Mouse (Mus musculus): Measurements from ENCODE around the gene Srsf5. TPM values are rescaled to one million over a fixed set of nuclear protein-coding genes. Genes with fewer than 3 reads are reported as not detected.

Gene Srsf5
- polyA plus RNA-seq, 1 experiment from 2014 or later, result 283 TPM

GRCm38 (mm10) chr12:80967918-80968317 lies 22.6 kb downstream of the Srsf5 start:
- TF ChIP-seq EP300 (optimal IDR thresholded peaks at IDR 0.05), result no peak
- no peak for TF ChIP-seq CTCF (IDR thresholded peaks at IDR 0.05; ENCODE audit: low read depth)
- Histone ChIP-seq H3K27ac (replicated peaks) (no peak overlapping the region), H3K36me3 (ENCODE audit: control insufficient read depth, insufficient read depth, low read length) (no peaks in the 10 kb centered on the region), H3K9me3 (ENCODE audit: control insufficient read depth, low read length) (no peaks in the 10 kb centered on the region), H3K4me2 (replicated peaks; ENCODE audit: low read depth) (no peak overlapping the region), H3K9ac (ENCODE audit: low read length) (no peak overlapping the region), H3K4me3 (ENCODE audit: low read depth, low read length) (no peak overlapping the region), H3K4me1 (replicated peaks; ENCODE audit: control insufficient read depth, insufficient read depth) (no peaks in the 10 kb centered on the region), H3K27me3 (ENCODE audit: control insufficient read depth, insufficient read depth, low read length) (no peaks in the 10 kb centered on the region)
- WGBS, result 80% methylated on average over 9 of the region's 9 CpGs
- DNase-seq (ENCODE audit: low spot score), result no peak
- no peak for ATAC-seq (ENCODE audit: low FRiP score, low TSS enrichment)

- 78% methylated on average over 5 of the region's 5 CpGs for WGBS
- Histone ChIP-seq H3K36me3 (ENCODE audit: control insufficient read depth, insufficient read depth, low read length) (no peaks in the 10 kb centered on the region), H3K27me3 (ENCODE audit: control insufficient read depth, insufficient read depth, low read length) (no peaks in the 10 kb centered on the region), H3K9ac (ENCODE audit: low read length) (no peak within 1 kb of the TSS), H3K4me2 (replicated peaks; ENCODE audit: low read depth) (no peak within 1 kb of the TSS), H3K27ac (replicated peaks) (no peak within 1 kb of the TSS), H3K9me3 (ENCODE audit: control insufficient read depth, low read length) (no peaks in the 10 kb centered on the region), H3K4me3 (ENCODE audit: low read depth, low read length) (no peak within 1 kb of the TSS), H3K4me1 (replicated peaks; ENCODE audit: control insufficient read depth, insufficient read depth) (no peaks in the 10 kb centered on the region)
- no peak for DNase-seq (ENCODE audit: low spot score)
- no peak for ATAC-seq (ENCODE audit: low FRiP score, low TSS enrichment)
- TF ChIP-seq EP300 (optimal IDR thresholded peaks at IDR 0.05) (no peak), CTCF (IDR thresholded peaks at IDR 0.05; ENCODE audit: low read depth) (no peak)
Measured at GRCm38 (mm10) chr12:80968605-80969004, 23.3 kb downstream of the Srsf5 start, which contains the start of gene Slc10a1. Gene Slc10a1 (minus strand): TSS chr12:80968705.

GRCm38 (mm10) chr12:80970181-80970705 lies 24.9 kb downstream of the Srsf5 start:
- TF ChIP-seq EP300 (optimal IDR thresholded peaks at IDR 0.05), result no peak
- no peak for ATAC-seq (ENCODE audit: low FRiP score, low TSS enrichment)
- 80% methylated on average over 8 of the region's 8 CpGs for WGBS
- no peak overlapping the region for H3K4me2 ChIP-seq (replicated peaks; ENCODE audit: low read depth)
- H3K9me3 ChIP-seq (ENCODE audit: control insufficient read depth, low read length), result no peaks in the 10 kb centered on the region
- no peaks in the 10 kb centered on the region for H3K27me3 ChIP-seq (ENCODE audit: control insufficient read depth, insufficient read depth, low read length)
- H3K4me3 ChIP-seq (ENCODE audit: low read depth, low read length), result no peak overlapping the region
- H3K27ac ChIP-seq (replicated peaks), result no peak overlapping the region
- no peak overlapping the region for H3K9ac ChIP-seq (ENCODE audit: low read length)
- no peaks in the 10 kb centered on the region for H3K4me1 ChIP-seq (replicated peaks; ENCODE audit: control insufficient read depth, insufficient read depth)
- no peak for DNase-seq (ENCODE audit: low spot score)
- H3K36me3 ChIP-seq (ENCODE audit: control insufficient read depth, insufficient read depth, low read length), result no peaks in the 10 kb centered on the region

- H3K9ac ChIP-seq (ENCODE audit: low read length), result no peak overlapping the region
- no peaks in the 10 kb centered on the region for H3K4me1 ChIP-seq (replicated peaks; ENCODE audit: control insufficient read depth, insufficient read depth)
- H3K27ac ChIP-seq (replicated peaks), result no peak overlapping the region
- 33% methylated on average over 3 of the region's 3 CpGs for whole genome bisulfite sequencing
- DNase-seq (ENCODE audit: low spot score), result no peak
- H3K4me2 ChIP-seq (replicated peaks; ENCODE audit: low read depth), result no peak overlapping the region
- ATAC-seq (ENCODE audit: low FRiP score, low TSS enrichment), result no peak
- H3K27me3 ChIP-seq (ENCODE audit: control insufficient read depth, insufficient read depth, low read length), result no peaks in the 10 kb centered on the region
- H3K4me3 ChIP-seq (ENCODE audit: low read depth, low read length), result no peak overlapping the region
- H3K9me3 ChIP-seq (ENCODE audit: control insufficient read depth, low read length), result no peaks in the 10 kb centered on the region
- TF ChIP-seq EP300 (optimal IDR thresholded peaks at IDR 0.05), result no peak
- no peaks in the 10 kb centered on the region for H3K36me3 ChIP-seq (ENCODE audit: control insufficient read depth, insufficient read depth, low read length)
Measured at GRCm38 (mm10) chr12:80971756-80972155, 26.5 kb downstream of the Srsf5 start.

- Histone ChIP-seq H3K4me2 (replicated peaks; ENCODE audit: low read depth) (no peak overlapping the region), H3K9me3 (ENCODE audit: control insufficient read depth, low read length) (no peaks in the 10 kb centered on the region), H3K36me3 (ENCODE audit: control insufficient read depth, insufficient read depth, low read length) (no peaks in the 10 kb centered on the region), H3K4me1 (replicated peaks; ENCODE audit: control insufficient read depth, insufficient read depth) (no peaks in the 10 kb centered on the region), H3K4me3 (ENCODE audit: low read depth, low read length) (no peak overlapping the region), H3K27ac (replicated peaks) (no peak overlapping the region), H3K9ac (ENCODE audit: low read length) (no peak overlapping the region), H3K27me3 (ENCODE audit: control insufficient read depth, insufficient read depth, low read length) (no peaks in the 10 kb centered on the region)
- TF ChIP-seq EP300 (optimal IDR thresholded peaks at IDR 0.05) (no peak), CTCF (IDR thresholded peaks at IDR 0.05; ENCODE audit: low read depth) (no peak)
- WGBS, result 74% methylated on average over 11 of the region's 11 CpGs
- ATAC-seq (ENCODE audit: low FRiP score, low TSS enrichment) (no peak), DNase-seq (ENCODE audit: low spot score) (peak; percentile 7)
Measured at GRCm38 (mm10) chr12:80975939-80976671, 30.8 kb downstream of the Srsf5 start.

GRCm38 (mm10) chr12:80982326-80982725 lies 37.0 kb downstream of the Srsf5 start:
- Histone ChIP-seq H3K4me3 (ENCODE audit: low read depth, low read length) (no peak overlapping the region), H3K36me3 (ENCODE audit: control insufficient read depth, insufficient read depth, low read length) (no peaks in the 10 kb centered on the region), H3K9ac (ENCODE audit: low read length) (no peak overlapping the region), H3K4me1 (replicated peaks; ENCODE audit: control insufficient read depth, insufficient read depth) (no peaks in the 10 kb centered on the region), H3K27me3 (ENCODE audit: control insufficient read depth, insufficient read depth, low read length) (no peaks in the 10 kb centered on the region), H3K27ac (replicated peaks) (no peak overlapping the region), H3K9me3 (ENCODE audit: control insufficient read depth, low read length) (no peaks in the 10 kb centered on the region), H3K4me2 (replicated peaks; ENCODE audit: low read depth) (no peak overlapping the region)
- under 1% methylated on average over 7 of the region's 7 CpGs for WGBS
- ATAC-seq (ENCODE audit: low FRiP score, low TSS enrichment) (no peak), DNase-seq (ENCODE audit: low spot score) (peak; percentile 67)
- TF ChIP-seq CTCF (IDR thresholded peaks at IDR 0.05; ENCODE audit: low read depth), result peak; percentile 100
- TF ChIP-seq EP300 (optimal IDR thresholded peaks at IDR 0.05), result no peak

Measured in stomach, postnatal 0 days (tissue).